Comparison of ENCODE assay signal across 17 mouse cellular contexts in the genomic region with DNA sequence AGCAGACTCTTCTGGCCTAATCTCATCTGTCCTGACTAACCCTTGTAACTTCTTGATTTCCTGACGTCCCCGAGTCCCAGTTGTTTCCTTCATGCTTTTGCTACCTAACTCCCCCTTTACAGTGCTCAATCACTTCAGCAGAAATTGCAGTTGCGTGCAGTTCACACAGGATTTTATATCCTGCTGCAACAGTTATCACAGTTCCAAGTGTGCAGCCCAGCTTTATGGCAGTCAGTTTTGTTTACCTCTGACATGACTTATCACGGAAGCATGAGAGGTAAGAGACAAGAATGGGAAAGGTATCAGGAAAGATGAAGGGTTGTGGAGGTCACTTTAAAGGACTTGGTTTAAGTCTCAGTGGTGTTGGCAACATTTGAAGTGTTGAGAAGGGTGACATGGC.
"Had no signal": no experiment of that assay in that cellular context is flagged by ENCODE, and none has a peak within 500 bp of the region (broad histone marks: within the 10 kb centered on the region; RNA-seq: fewer than 3 reads in every experiment).

No protein-coding gene starts in this region.

- H3K4me3 ChIP-seq: lung, embryonic 15.5 days; megakaryocyte, embryonic 14.5 days; midbrain, embryonic 12.5 days; neural tube, embryonic 12.5 days; stomach, embryonic 15.5 days had no signal

- H3K9ac ChIP-seq: liver, postnatal 0 days; lung, embryonic 15.5 days; midbrain, embryonic 12.5 days; neural tube, embryonic 12.5 days; stomach, embryonic 15.5 days had no signal

- ATAC-seq: liver, postnatal 0 days; lung, postnatal 0 days had no signal

- H3K4me1 ChIP-seq: lung, embryonic 15.5 days; neural tube, embryonic 12.5 days; stomach, embryonic 15.5 days had no signal

- DNase-seq: liver, postnatal 0 days; lung, adult 2 months; lung, postnatal 14 days; lung, postnatal 36 days; midbrain, embryonic 14.5 days; right cerebral cortex, postnatal 14 days; thymus, adult 2 months; thymus, postnatal 25 days; thymus, postnatal 4 days had no signal

- H3K4me2 ChIP-seq: lung, embryonic 15.5 days; midbrain, embryonic 12.5 days; neural tube, embryonic 12.5 days; stomach, embryonic 15.5 days had no signal

- H3K36me3 ChIP-seq: lung, embryonic 15.5 days; midbrain, embryonic 12.5 days; neural tube, embryonic 12.5 days; stomach, embryonic 15.5 days had no signal

- H3K27ac ChIP-seq: lung, embryonic 15.5 days; macrophage; midbrain, embryonic 12.5 days; neural tube, embryonic 12.5 days; stomach, embryonic 15.5 days; stomach, postnatal 0 days had no signal

- H3K9me3 ChIP-seq: lung, embryonic 15.5 days; megakaryocyte, embryonic 14.5 days; midbrain, embryonic 12.5 days; neural tube, embryonic 12.5 days; stomach, embryonic 15.5 days had no signal

- H3K27me3 ChIP-seq: lung, embryonic 15.5 days; megakaryocyte, embryonic 14.5 days; midbrain, embryonic 12.5 days; neural tube, embryonic 12.5 days; stomach, embryonic 15.5 days had no signal
